Mouse (Mus musculus): ENCODE data around the gene Gdpd1. TPM values are rescaled to one million over a fixed set of nuclear protein-coding genes. Genes with fewer than 3 reads are reported as not detected.
"Not testable (repeated sequence)": the region's sequence is repeated elsewhere in the genome, so short reads cannot be mapped to it uniquely, and the experiment has no call there.

Gene Gdpd1
- polyA plus RNA-seq, 1 experiment from 2014 or later, result 190 TPM

- WGBS, result 78% methylated on average over 3 of the region's 3 CpGs
- no peak overlapping the region for H3K27ac ChIP-seq
- no peak overlapping the region for H3K4me2 ChIP-seq
- H3K4me3 ChIP-seq, result no peak overlapping the region
- no peaks in the 10 kb centered on the region for H3K4me1 ChIP-seq (replicated peaks)
- no peak for ATAC-seq (ENCODE audit: low FRiP score)
- no peaks in the 10 kb centered on the region for H3K27me3 ChIP-seq
- H3K9me3 ChIP-seq, result no peaks in the 10 kb centered on the region
- H3K9ac ChIP-seq, result no peak overlapping the region
- peaks cover 61% of the 10 kb centered on the region for H3K36me3 ChIP-seq
Measured at GRCm38 (mm10) chr11:87062087-87062486, 11.8 kb downstream of the Gdpd1 start.

GRCm38 (mm10) chr11:87060410-87060809 is 13.5 kb downstream of the Gdpd1 start:
- no peak for ATAC-seq (ENCODE audit: low FRiP score)
- peaks cover 76% of the 10 kb centered on the region for H3K36me3 ChIP-seq
- H3K9ac ChIP-seq, result no peak overlapping the region
- no peaks in the 10 kb centered on the region for H3K27me3 ChIP-seq
- no peaks in the 10 kb centered on the region for H3K9me3 ChIP-seq
- no peak overlapping the region for H3K4me2 ChIP-seq
- H3K4me1 ChIP-seq (replicated peaks), result no peaks in the 10 kb centered on the region
- no peak overlapping the region for H3K4me3 ChIP-seq
- H3K27ac ChIP-seq, result no peak overlapping the region
- WGBS, result 93% methylated on average over 2 of the region's 2 CpGs

- no peak overlapping the region for H3K4me3 ChIP-seq
- H3K36me3 ChIP-seq, result peaks cover 85% of the 10 kb centered on the region
- whole genome bisulfite sequencing, result 87% methylated on average over 6 of the region's 6 CpGs
Measured at GRCm38 (mm10) chr11:87056286-87056685, 17.6 kb downstream of the Gdpd1 start.

GRCm38 (mm10) chr11:87048900-87049299 is 25.0 kb downstream of the Gdpd1 start:
- not testable (repeated sequence) for H3K9me3 ChIP-seq; H3K4me1 ChIP-seq (replicated peaks); ATAC-seq (ENCODE audit: low FRiP score); H3K4me2 ChIP-seq; H3K9ac ChIP-seq; H3K27ac ChIP-seq; H3K4me3 ChIP-seq; H3K27me3 ChIP-seq
- H3K36me3 ChIP-seq, result peaks cover 95% of the 10 kb centered on the region
- 93% methylated on average over 7 of the region's 7 CpGs for WGBS

More at GRCm38 (mm10) chr11:87056286-87056685, 17.6 kb downstream of the Gdpd1 start:
- Histone ChIP-seq H3K9ac (no peak overlapping the region), H3K27ac (no peak overlapping the region), H3K4me1 (replicated peaks) (no peaks in the 10 kb centered on the region), H3K27me3 (no peaks in the 10 kb centered on the region), H3K9me3 (no peaks in the 10 kb centered on the region), H3K4me2 (no peak overlapping the region)
- no peak for ATAC-seq (ENCODE audit: low FRiP score)

- Histone ChIP-seq H3K27me3 (no peaks in the 10 kb centered on the region), H3K9me3 (no peaks in the 10 kb centered on the region), H3K4me3 (no peak overlapping the region), H3K4me1 (replicated peaks) (no peaks in the 10 kb centered on the region), H3K27ac (no peak overlapping the region), H3K4me2 (no peak overlapping the region), H3K9ac (no peak overlapping the region), H3K36me3 (peaks cover 93% of the 10 kb centered on the region)
- ATAC-seq (ENCODE audit: low FRiP score), result no peak
- 96% methylated on average over 5 of the region's 5 CpGs for WGBS
Measured at GRCm38 (mm10) chr11:87046968-87047367, 26.9 kb downstream of the Gdpd1 start.

GRCm38 (mm10) chr11:87043052-87043451 is 30.8 kb downstream of the Gdpd1 start:
- Histone ChIP-seq H3K27me3 (no peaks in the 10 kb centered on the region), H3K4me2 (no peak overlapping the region), H3K9me3 (no peaks in the 10 kb centered on the region), H3K9ac (no peak overlapping the region), H3K27ac (no peak overlapping the region), H3K4me1 (replicated peaks) (no peaks in the 10 kb centered on the region), H3K36me3 (peaks cover 93% of the 10 kb centered on the region), H3K4me3 (no peak overlapping the region)
- 87% methylated on average over 3 of the region's 3 CpGs for WGBS
- no peak for ATAC-seq (ENCODE audit: low FRiP score)

- no peak for ATAC-seq (ENCODE audit: low FRiP score)
- Histone ChIP-seq H3K4me1 (replicated peaks) (no peaks in the 10 kb centered on the region), H3K4me2 (no peak overlapping the region), H3K27me3 (no peaks in the 10 kb centered on the region), H3K36me3 (peaks cover 92% of the 10 kb centered on the region), H3K9ac (no peak overlapping the region), H3K9me3 (no peaks in the 10 kb centered on the region), H3K27ac (no peak overlapping the region), H3K4me3 (no peak overlapping the region)
- 85% methylated on average over 9 of the region's 9 CpGs for WGBS
Measured at GRCm38 (mm10) chr11:87039307-87039963, 34.4 kb downstream of the Gdpd1 start.

- Histone ChIP-seq H3K36me3 (peaks cover 85% of the 10 kb centered on the region), H3K9me3 (no peaks in the 10 kb centered on the region), H3K27me3 (no peaks in the 10 kb centered on the region), H3K9ac (no peak overlapping the region), H3K4me3 (no peak overlapping the region), H3K4me1 (replicated peaks) (no peaks in the 10 kb centered on the region), H3K4me2 (no peak overlapping the region), H3K27ac (no peak overlapping the region)
- 71% methylated on average over 4 of the region's 4 CpGs for WGBS
- no peak for ATAC-seq (ENCODE audit: low FRiP score)
Measured at GRCm38 (mm10) chr11:87036180-87036579, 37.7 kb downstream of the Gdpd1 start.

GRCm38 (mm10) chr11:87028212-87028611 is 45.6 kb downstream of the Gdpd1 start:
- Histone ChIP-seq H3K27ac (no peak overlapping the region), H3K36me3 (peaks cover 11% of the 10 kb centered on the region), H3K4me2 (no peak overlapping the region), H3K27me3 (no peaks in the 10 kb centered on the region), H3K9ac (no peak overlapping the region), H3K9me3 (no peaks in the 10 kb centered on the region), H3K4me3 (no peak overlapping the region), H3K4me1 (replicated peaks) (no peaks in the 10 kb centered on the region)
- ATAC-seq (ENCODE audit: low FRiP score), result no peak
- WGBS, result 89% methylated on average over 3 of the region's 3 CpGs

- Histone ChIP-seq H3K4me3 (no peak overlapping the region), H3K27ac (no peak overlapping the region), H3K27me3 (no peaks in the 10 kb centered on the region), H3K4me1 (replicated peaks) (no peaks in the 10 kb centered on the region), H3K4me2 (no peak overlapping the region), H3K36me3 (no peaks in the 10 kb centered on the region), H3K9me3 (no peaks in the 10 kb centered on the region), H3K9ac (no peak overlapping the region)
- ATAC-seq (ENCODE audit: low FRiP score), result no peak
- whole genome bisulfite sequencing, result 84% methylated on average over 9 of the region's 9 CpGs
Measured at GRCm38 (mm10) chr11:87026096-87026875, 47.6 kb downstream of the Gdpd1 start.

GRCm38 (mm10) chr11:87025351-87025750 is 48.5 kb downstream of the Gdpd1 start:
- Histone ChIP-seq H3K4me3 (no peak overlapping the region), H3K27ac (no peak overlapping the region), H3K27me3 (no peaks in the 10 kb centered on the region), H3K9me3 (no peaks in the 10 kb centered on the region), H3K4me2 (no peak overlapping the region), H3K36me3 (no peaks in the 10 kb centered on the region), H3K9ac (no peak overlapping the region), H3K4me1 (replicated peaks) (no peaks in the 10 kb centered on the region)
- ATAC-seq (ENCODE audit: low FRiP score), result no peak
- WGBS, result 79% methylated on average over 3 of the region's 3 CpGs

- H3K9ac ChIP-seq; H3K4me2 ChIP-seq; H3K36me3 ChIP-seq; H3K4me3 ChIP-seq; H3K4me1 ChIP-seq (replicated peaks); H3K27ac ChIP-seq; H3K9me3 ChIP-seq; ATAC-seq (ENCODE audit: low FRiP score); H3K27me3 ChIP-seq: not testable (repeated sequence)
- 66% methylated on average over 8 of the region's 8 CpGs for WGBS
Measured at GRCm38 (mm10) chr11:87023240-87023639, 50.6 kb downstream of the Gdpd1 start.

GRCm38 (mm10) chr11:87022765-87023164 is 51.1 kb downstream of the Gdpd1 start:
- no peaks in the 10 kb centered on the region for H3K4me1 ChIP-seq (replicated peaks)
- ATAC-seq (ENCODE audit: low FRiP score), result no peak
- no peak overlapping the region for H3K4me2 ChIP-seq
- no peak overlapping the region for H3K4me3 ChIP-seq
- H3K27me3 ChIP-seq, result no peaks in the 10 kb centered on the region
- 85% methylated on average over 4 of the region's 4 CpGs for WGBS
- H3K9ac ChIP-seq, result no peak overlapping the region
- no peaks in the 10 kb centered on the region for H3K9me3 ChIP-seq
- H3K36me3 ChIP-seq, result no peaks in the 10 kb centered on the region
- no peak overlapping the region for H3K27ac ChIP-seq

Data from hindbrain, embryonic 13.5 days (tissue).